Mouse (Mus musculus) lung, embryonic 16.5 days (tissue): ENCODE measurements around the gene Ccdc124. TPM values are rescaled to one million over a fixed set of nuclear protein-coding genes. Genes with fewer than 3 reads are reported as not detected.

ENCODE experiments used
- ATAC-seq: fragments of 200-750 bp; cut with Nextera tagmentation; 2 replicates; pipeline ENCODE4 v1.8.0; 2017; ENCODE audit warnings: low read depth, mild to moderate bottlenecking, moderate library complexity
- H3K27ac ChIP-seq: fragments of 300-500 bp; sonication (generic); 2 replicates; pipeline ENCODE4 v1.5.1; 2014; ENCODE audit warnings: mild to moderate bottlenecking, control low read depth, low read length
- H3K27me3 ChIP-seq: fragments of 300-500 bp; sonication (generic); 2 replicates; pipeline ENCODE4 v1.6.1; 2014; ENCODE audit warnings: low read depth, low read length, mixed read lengths; ENCODE audit not compliant: control insufficient read depth, insufficient read depth
- H3K36me3 ChIP-seq: fragments of 300-500 bp; sonication (generic); 2 replicates; pipeline ENCODE4 v1.6.1; 2014; ENCODE audit warnings: low read length; ENCODE audit not compliant: control insufficient read depth, insufficient read depth
- H3K4me1 ChIP-seq: fragments of 300-500 bp; sonication (generic); replicated peaks from 2 replicates; pipeline ENCODE4 v1.6.1; 2014; ENCODE audit warnings: low read length, mixed read lengths; ENCODE audit not compliant: control insufficient read depth, insufficient read depth
- H3K4me2 ChIP-seq: fragments of 300-500 bp; sonication (generic); 2 replicates; pipeline ENCODE4 v1.6.1; 2014; ENCODE audit warnings: low read depth, low read length, control low read depth
- H3K4me3 ChIP-seq: fragments of 300-500 bp; sonication (generic); 2 replicates; pipeline ENCODE4 v1.5.1; 2014; ENCODE audit warnings: mild to moderate bottlenecking, low read length, control low read depth
- H3K9ac ChIP-seq: fragments of 300-500 bp; sonication (generic); 2 replicates; pipeline ENCODE4 v1.6.1; 2014; ENCODE audit warnings: low read length, control low read depth
- H3K9me3 ChIP-seq: fragments of 300-500 bp; sonication (generic); 2 replicates; pipeline ENCODE4 v1.6.1; 2016; ENCODE audit warnings: low read length; ENCODE audit not compliant: control insufficient read depth
- whole genome bisulfite sequencing: fragments of 180-500 bp; shearing (Covaris S2); extraction: QIAGEN DNeasy Blood & Tissue Kit; methylation state at CpG from one replicate; pipeline ENCODE4 v1.1.7; 2014; 5-methylcytosine and 5-hydroxymethylcytosine counted together
- polyA plus RNA-seq: library from polyadenylated mRNA; unstranded; fragments of >200 nt; fragmentation: Nextera tagmentation; extraction: Ambion mirVana; gene quantifications from 2 replicates; pipeline ENCODE4 v1.2.1, GENCODE M21; 2015

Gene Ccdc124
- polyA plus RNA-seq, 1 experiment from 2014 or later = 106 TPM

DNA sequence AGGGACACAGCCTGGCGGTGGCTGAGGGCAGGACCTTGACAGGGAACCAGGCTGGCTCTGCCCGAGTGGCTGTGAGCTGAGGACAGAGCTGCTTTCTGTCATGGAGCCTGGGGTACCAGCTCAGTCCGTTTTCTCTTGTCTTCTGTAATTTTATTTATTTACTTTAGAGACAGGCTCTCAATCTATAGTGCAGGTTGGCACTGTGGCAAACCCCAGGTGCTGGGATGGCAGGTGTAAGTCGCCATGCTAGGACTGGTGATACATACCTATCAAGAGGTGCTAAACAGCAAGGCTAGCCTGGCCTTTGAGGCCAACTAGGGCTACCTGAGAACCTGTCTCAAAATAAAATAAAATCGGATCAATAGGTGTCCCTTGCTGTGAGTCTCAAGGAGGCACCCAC is 17.7 kb downstream of the Ccdc124 start:
- H3K9ac ChIP-seq = no peak overlapping the region
- H3K27me3 ChIP-seq = peaks cover 3% of the 10 kb centered on the region; the same call in 1 of the 2 replicates
- 0 out of 2 replicates have a peak, but pooled peaks cover 5% of the 10 kb centered on the region for H3K4me1 ChIP-seq
- no peak overlapping the region for H3K27ac ChIP-seq
- H3K4me3 ChIP-seq = no peak overlapping the region
- 44% methylated on average over 5 of the region's 5 CpGs for WGBS
- no peak for ATAC-seq
- H3K36me3 ChIP-seq = no peaks in the 10 kb centered on the region
- H3K9me3 ChIP-seq = no peaks in the 10 kb centered on the region
- no peak overlapping the region; the same call in 1 of the 2 replicates for H3K4me2 ChIP-seq

DNA sequence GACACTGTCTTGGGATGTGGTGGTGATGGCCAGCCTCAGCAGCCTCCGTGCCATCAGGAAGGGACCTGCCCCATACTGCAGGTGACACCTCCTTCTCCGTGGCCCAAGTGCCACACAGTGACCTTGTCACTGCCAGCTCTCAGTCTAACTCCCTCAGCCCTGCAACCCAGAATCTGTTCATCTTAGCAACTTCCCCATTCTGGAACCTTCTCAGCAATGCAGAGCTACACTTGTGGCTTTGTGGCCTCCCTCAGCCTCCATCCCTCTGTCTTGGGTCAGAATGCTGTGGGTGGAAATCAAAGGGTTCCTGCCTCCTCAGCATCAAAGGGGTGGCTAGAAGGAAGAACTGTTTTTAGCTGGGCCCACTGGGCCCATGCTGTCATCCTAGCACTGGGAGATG is 19.9 kb downstream of the Ccdc124 start:
- WGBS = 68% methylated on average over 2 of the region's 2 CpGs
- Histone ChIP-seq H3K27me3 (peaks cover 3% of the 10 kb centered on the region; the same call in 1 of the 2 replicates), H3K4me3 (no peak overlapping the region), H3K36me3 (no peaks in the 10 kb centered on the region), H3K27ac (no peak overlapping the region), H3K4me2 (no peak overlapping the region), H3K9ac (no peak overlapping the region), H3K9me3 (no peaks in the 10 kb centered on the region), H3K4me1 (0 out of 2 replicates have a peak, but pooled peaks cover 5% of the 10 kb centered on the region)
- ATAC-seq = no peak

DNA sequence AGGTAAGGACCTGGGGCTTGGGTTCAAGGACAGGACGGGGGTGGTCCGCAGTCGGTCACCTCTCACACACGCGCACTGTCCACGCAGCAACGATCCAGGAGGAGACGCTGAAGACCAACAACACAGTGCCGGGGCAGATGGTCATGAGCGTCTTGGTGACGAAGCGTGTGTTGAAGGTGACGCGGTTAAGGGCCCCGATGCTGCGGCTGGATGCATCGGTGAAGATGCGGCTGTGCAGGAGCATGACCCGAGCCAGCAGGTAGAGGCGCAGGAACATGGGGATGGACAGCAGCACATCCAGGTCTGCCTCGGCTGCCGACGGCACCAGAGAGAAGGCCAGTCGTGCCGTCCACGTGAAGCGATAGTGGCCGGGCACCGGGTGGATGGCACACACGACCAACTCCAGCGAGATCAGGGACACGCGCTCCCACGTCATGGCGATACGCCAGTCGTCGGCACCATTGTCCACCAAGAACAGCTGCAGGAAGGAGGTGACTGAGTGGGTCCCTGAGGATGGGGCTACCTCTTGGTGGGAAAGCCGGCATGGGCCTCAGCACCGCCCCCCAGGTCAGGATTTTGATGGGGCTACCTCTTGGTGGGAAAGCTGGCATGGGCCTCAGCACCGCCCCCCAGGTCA is 21.0 kb downstream of the Ccdc124 start:
- no peak overlapping the region for H3K4me3 ChIP-seq
- no peak overlapping the region for H3K4me2 ChIP-seq
- 0 out of 2 replicates have a peak, but pooled peaks cover 5% of the 10 kb centered on the region for H3K4me1 ChIP-seq
- H3K36me3 ChIP-seq = no peaks in the 10 kb centered on the region
- H3K9ac ChIP-seq = no peak overlapping the region
- peaks cover 3% of the 10 kb centered on the region; the same call in 1 of the 2 replicates for H3K27me3 ChIP-seq
- no peak for ATAC-seq
- H3K9me3 ChIP-seq = no peaks in the 10 kb centered on the region
- WGBS = 80% methylated on average over 40 of the region's 41 CpGs
- H3K27ac ChIP-seq = no peak overlapping the region

DNA sequence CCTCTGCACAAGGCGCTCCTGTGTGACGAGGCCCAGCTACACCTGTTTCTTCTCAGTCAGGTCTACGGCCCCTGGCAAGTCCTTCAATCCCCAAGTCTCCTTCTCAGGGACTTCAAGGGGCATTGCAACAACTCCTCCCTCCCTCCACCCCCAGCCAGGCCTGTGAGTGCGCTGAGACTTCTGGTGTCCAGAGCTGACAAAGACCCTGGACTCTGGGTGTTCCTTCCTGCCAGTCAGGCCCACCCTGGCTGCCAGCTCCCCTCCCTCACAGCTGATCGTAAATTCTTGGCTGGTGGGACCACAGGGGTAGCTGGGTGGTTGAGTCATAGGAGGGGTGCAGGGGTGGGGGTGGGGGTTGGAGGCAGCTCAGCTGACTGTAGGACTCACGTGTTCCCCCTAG is 21.9 kb downstream of the Ccdc124 start:
- Histone ChIP-seq H3K4me2 (no peak overlapping the region), H3K27me3 (peaks cover 3% of the 10 kb centered on the region; the same call in 1 of the 2 replicates), H3K4me1 (0 out of 2 replicates have a peak, but pooled peaks cover 5% of the 10 kb centered on the region), H3K36me3 (no peaks in the 10 kb centered on the region), H3K4me3 (no peak overlapping the region), H3K9ac (peak overlapping the region; percentile 4), H3K27ac (no peak overlapping the region), H3K9me3 (no peaks in the 10 kb centered on the region)
- ATAC-seq = no peak
- 52% methylated on average over 6 of the region's 6 CpGs for WGBS

DNA sequence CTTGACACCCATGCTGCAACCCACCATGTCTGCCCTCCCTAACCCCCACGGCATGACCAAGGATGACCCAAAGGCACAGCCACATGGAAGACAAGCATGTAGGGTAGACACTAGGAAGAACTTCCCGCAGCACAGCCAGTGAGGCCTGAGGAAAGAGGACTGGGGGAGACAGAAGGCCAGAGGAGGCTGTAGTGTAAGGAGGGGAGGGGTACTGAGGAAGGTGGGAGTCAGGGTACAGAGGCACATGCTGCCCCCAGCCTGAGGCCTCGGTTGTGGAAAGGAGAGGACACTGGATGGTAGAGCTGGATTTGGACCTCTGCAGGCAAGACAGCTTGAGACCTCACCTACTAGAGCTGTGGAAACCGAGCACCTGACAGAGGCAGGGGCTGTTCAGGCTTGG is 22.8 kb downstream of the Ccdc124 start:
- Histone ChIP-seq H3K36me3 (no peaks in the 10 kb centered on the region), H3K27me3 (no peaks in the 10 kb centered on the region), H3K4me2 (no peak overlapping the region), H3K4me3 (no peak overlapping the region), H3K4me1 (no peaks in the 10 kb centered on the region), H3K27ac (no peak overlapping the region), H3K9me3 (no peaks in the 10 kb centered on the region), H3K9ac (no peak overlapping the region)
- WGBS = 80% methylated on average over 4 of the region's 4 CpGs
- no peak for ATAC-seq

DNA sequence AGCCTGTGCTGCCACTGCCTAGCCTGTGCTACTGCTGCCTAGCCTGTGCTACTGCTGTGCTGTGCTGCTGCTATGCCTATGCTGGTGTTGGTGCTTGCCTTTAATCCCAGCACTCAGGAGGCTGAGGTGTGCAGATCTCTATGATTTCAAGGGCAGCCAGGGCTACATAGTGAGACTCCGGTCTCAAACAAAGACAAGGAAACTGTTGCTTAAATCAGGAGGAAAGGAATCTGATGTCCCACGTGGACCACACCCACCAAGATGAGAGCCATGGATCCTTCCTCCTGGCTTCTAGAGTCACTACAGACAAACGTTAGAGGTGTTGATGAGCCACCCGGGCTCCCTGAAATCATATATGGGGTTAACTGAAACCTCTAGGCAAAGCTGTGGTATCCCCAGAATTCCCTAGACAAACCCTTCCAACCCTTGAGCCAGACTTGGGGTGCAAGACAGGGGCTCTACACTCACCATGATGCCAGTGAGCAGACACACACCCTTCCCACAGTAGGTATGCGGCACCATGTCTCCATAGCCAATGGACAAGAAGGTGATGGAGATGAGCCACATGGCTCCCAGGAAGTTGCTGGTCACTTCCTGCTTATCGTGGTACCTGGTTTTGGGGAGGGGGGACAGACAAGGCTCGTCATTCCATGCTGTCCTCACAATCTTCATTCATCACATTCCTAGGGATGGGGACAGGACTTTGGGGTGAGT is 23.4 kb downstream of the Ccdc124 start:
- Histone ChIP-seq H3K9me3 (no peaks in the 10 kb centered on the region), H3K27me3 (no peaks in the 10 kb centered on the region), H3K36me3 (no peaks in the 10 kb centered on the region), H3K9ac (no peak overlapping the region), H3K4me1 (no peaks in the 10 kb centered on the region), H3K4me2 (no peak overlapping the region), H3K27ac (no peak overlapping the region), H3K4me3 (no peak overlapping the region)
- ATAC-seq = no peak
- 61% methylated on average over 7 of the region's 7 CpGs for WGBS

DNA sequence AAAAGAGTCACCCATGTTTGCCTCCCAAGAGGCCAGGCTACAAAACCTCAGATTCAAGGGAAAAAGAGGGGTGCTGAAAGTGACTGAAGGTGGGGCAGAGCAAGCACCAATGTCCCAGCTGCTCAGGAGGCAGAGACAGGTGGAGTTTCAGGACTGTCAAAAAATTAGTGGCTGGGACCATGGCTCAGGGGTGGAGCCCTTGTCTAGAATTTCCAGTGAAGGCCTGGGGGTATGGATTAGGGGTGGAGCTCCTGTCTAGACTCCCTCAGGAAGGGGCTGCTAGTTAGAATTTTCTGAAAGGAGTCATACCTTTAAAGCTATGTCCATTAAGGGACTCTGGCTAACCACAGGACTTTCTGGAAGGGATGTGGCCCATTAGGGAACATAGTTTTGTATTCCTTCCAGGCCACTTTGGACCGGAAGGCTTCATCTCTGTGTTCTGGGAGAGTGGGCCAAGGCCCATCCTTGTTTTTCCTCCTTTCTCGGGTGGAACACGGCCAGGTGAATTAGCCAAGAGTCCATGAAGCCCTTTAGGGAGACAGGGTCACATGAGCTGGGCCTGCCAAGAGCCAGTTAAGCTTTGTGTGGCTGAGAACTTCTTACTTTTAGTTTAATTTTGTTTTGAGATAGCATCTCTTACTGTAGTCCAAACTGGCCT is 24.3 kb downstream of the Ccdc124 start:
- WGBS = 78% methylated on average over 3 of the region's 3 CpGs

DNA sequence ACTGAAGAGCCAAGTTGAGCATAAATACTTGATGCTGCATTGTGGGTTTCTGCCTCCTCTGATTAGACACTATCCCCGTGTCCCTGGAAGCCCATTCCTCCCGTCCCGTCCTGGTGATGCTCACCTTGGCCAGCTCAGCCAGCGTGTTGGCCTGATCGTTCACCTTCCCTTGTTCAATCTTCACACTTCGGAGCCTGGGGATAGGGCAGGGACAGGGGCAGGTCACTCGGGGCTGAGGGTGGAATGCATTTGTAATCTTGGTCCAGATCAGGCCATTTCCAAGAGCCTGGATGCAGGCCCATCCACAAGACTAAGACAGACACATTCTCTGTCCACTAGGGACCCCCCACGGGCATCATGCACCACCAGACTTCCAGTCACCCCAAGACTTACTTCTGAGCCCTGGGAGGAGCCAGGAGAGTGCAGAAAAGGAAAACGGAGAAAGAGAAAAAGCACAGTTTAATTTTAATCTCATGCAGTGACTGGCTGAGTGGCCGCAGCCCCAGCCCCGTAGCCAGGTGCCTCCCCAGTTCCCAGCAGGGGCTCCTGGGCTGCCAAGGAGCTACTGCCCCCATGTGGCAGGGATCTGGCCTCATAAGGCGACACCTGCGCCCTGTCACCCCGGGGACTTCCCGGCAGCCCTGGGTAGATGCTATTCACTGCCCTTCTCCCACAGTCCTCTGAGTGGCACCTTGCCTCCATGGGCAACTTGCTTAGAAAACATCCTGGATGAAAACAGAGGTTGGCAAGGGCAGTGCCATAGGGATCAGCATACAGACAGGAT is 27.2 kb downstream of the Ccdc124 start:
- WGBS = 48% methylated on average over 15 of the region's 15 CpGs
- H3K27ac ChIP-seq = no peak overlapping the region
- no peaks in the 10 kb centered on the region for H3K27me3 ChIP-seq
- H3K4me3 ChIP-seq = no peak overlapping the region
- no peaks in the 10 kb centered on the region for H3K4me1 ChIP-seq
- no peak overlapping the region; the same call in 1 of the 2 replicates for H3K9ac ChIP-seq
- no peak overlapping the region for H3K4me2 ChIP-seq
- no peak for ATAC-seq
- H3K36me3 ChIP-seq = no peaks in the 10 kb centered on the region
- H3K9me3 ChIP-seq = no peaks in the 10 kb centered on the region

More for the DNA sequence above, 24.3 kb downstream of the Ccdc124 start:
- Histone ChIP-seq H3K27me3 (no peaks in the 10 kb centered on the region), H3K9me3 (no peaks in the 10 kb centered on the region), H3K4me2 (no peak overlapping the region), H3K27ac (no peak overlapping the region), H3K4me1 (no peaks in the 10 kb centered on the region), H3K9ac (no peak overlapping the region), H3K36me3 (no peaks in the 10 kb centered on the region), H3K4me3 (no peak overlapping the region)
- ATAC-seq = no peak
